Mouse (Mus musculus) thymus, adult 2 months (tissue): ENCODE results near the gene Samd8. TPM values are rescaled to one million over a fixed set of nuclear protein-coding genes. Genes with fewer than 3 reads are reported as not detected.

Experiments used
- DNase-seq: peaks from one replicate; pipeline ENCODE4 v3.0.0; 2021
- H3K27ac ChIP-seq: fragments of 200-500 bp; 2 replicates; pipeline ENCODE4 v1.5.1; 2012; ENCODE audit warnings: low read length, control low read depth; ENCODE audit not compliant: control insufficient read depth, insufficient read depth
- H3K27me3 ChIP-seq: fragments of 200-500 bp; 2 replicates; pipeline ENCODE4 v1.6.1; 2012; ENCODE audit warnings: mild to moderate bottlenecking, low read length, moderate library complexity, mixed read lengths; ENCODE audit not compliant: control insufficient read depth, insufficient read depth
- H3K36me3 ChIP-seq: fragments of 200-500 bp; 2 replicates; pipeline ENCODE4 v1.6.1; 2012; ENCODE audit warnings: mild to moderate bottlenecking, low read length, moderate library complexity; ENCODE audit not compliant: control insufficient read depth, insufficient read depth
- H3K4me1 ChIP-seq: fragments of 200-500 bp; replicated peaks from 2 replicates; pipeline ENCODE4 v1.6.1; 2012; ENCODE audit warnings: low read length; ENCODE audit not compliant: control insufficient read depth, insufficient read depth
- H3K4me3 ChIP-seq: fragments of 200-500 bp; 2 replicates; pipeline ENCODE4 v1.5.1; 2012; ENCODE audit warnings: mild to moderate bottlenecking, low read length, control low read depth, moderate library complexity; ENCODE audit not compliant: control insufficient read depth, insufficient read depth
- CTCF ChIP-seq: fragments of 200-500 bp; IDR thresholded peaks from 2 replicates; pipeline ENCODE4 v1.5.1; 2012; ENCODE audit warnings: mild to moderate bottlenecking, control low read depth, low read length, moderate library complexity, borderline replicate concordance; ENCODE audit not compliant: control insufficient read depth, poor library complexity, insufficient read depth; ENCODE audit errors: extremely low read depth
- POLR2A ChIP-seq: fragments of 200-500 bp; IDR thresholded peaks from 2 replicates; pipeline ENCODE4 v1.6.1; 2012; ENCODE audit warnings: mild to moderate bottlenecking, low read length, control low read depth, moderate library complexity; ENCODE audit not compliant: control insufficient read depth, poor library complexity, insufficient read depth; ENCODE audit errors: extremely low read depth
- WGBS: fragments of 180-500 bp; shearing (Covaris S2); methylation state at CpG from one replicate; pipeline ENCODE4 v1.1.7; 2018; 5-methylcytosine and 5-hydroxymethylcytosine counted together
- polyA plus RNA-seq: library from polyadenylated mRNA; depleted of rRNA; stranded (reverse); fragments of >200 nt; gene quantifications from 2 replicates; pipeline ENCODE4 v1.2.3, GENCODE M21; 2012

Gene Samd8
- polyA plus RNA-seq, 1 experiment, result 12.1 TPM

DNA sequence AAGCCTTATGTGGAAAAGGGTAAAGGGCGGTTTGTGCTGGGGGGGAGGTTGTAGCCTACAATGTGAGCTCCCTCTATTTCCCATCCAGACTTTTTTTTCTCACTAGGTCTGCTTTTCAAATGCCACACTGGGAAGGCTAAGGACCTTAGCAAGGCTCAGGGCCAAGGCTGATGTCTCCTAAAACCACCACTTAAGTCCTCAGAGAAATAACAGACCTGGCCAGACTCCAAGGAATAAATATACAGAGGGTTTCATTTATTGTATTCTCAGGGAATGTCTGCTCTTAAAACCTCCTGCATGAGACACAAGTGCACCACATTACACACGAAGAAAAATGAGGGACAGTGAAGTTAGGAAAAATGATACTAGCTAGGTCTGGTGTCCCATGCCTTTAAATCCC is 39.1 kb upstream of the Samd8 start:
- Histone ChIP-seq H3K27ac (no peak overlapping the region), H3K4me1 (no peaks in the 10 kb centered on the region), H3K27me3 (no peaks in the 10 kb centered on the region), H3K36me3 (no peaks in the 10 kb centered on the region), H3K4me3 (no peak overlapping the region)
- TF ChIP-seq POLR2A (no peak), CTCF (no peak)
- DNase-seq, result no peak
- WGBS, result 88% methylated on average over 2 of the region's 2 CpGs

DNA sequence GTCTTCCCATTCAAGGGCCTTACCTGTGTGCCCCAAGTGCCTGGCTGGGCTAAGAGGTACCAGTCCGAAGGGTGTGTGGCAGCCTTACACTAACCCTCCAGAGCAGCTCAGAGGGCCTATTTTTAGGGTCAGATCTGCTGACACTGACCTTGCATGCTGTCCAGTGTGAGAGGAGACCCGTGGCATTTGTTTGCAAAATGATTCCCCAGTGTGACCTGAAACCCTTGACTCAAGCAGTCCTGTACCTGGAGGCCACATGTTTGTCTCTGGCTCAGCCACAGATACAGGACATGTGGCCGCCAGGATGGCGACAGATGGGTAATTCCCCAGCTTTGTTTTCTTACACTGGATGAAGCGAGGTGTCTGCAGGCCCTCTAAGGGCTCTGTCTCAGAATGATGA is 35.8 kb upstream of the Samd8 start, which contains the start of gene Dupd1:
Dupd1 (minus strand) TSS at position 91 of the 400 bp plus-strand sequence.
- Histone ChIP-seq H3K4me1 (no peaks in the 10 kb centered on the region), H3K36me3 (no peaks in the 10 kb centered on the region), H3K27ac (no peak within 1 kb of the TSS), H3K4me3 (no peak within 1 kb of the TSS), H3K27me3 (no peaks in the 10 kb centered on the region)
- no peak for DNase-seq
- 90% methylated on average over 5 of the region's 5 CpGs for WGBS
- no peak for TF ChIP-seq CTCF
- no peak for TF ChIP-seq POLR2A

DNA sequence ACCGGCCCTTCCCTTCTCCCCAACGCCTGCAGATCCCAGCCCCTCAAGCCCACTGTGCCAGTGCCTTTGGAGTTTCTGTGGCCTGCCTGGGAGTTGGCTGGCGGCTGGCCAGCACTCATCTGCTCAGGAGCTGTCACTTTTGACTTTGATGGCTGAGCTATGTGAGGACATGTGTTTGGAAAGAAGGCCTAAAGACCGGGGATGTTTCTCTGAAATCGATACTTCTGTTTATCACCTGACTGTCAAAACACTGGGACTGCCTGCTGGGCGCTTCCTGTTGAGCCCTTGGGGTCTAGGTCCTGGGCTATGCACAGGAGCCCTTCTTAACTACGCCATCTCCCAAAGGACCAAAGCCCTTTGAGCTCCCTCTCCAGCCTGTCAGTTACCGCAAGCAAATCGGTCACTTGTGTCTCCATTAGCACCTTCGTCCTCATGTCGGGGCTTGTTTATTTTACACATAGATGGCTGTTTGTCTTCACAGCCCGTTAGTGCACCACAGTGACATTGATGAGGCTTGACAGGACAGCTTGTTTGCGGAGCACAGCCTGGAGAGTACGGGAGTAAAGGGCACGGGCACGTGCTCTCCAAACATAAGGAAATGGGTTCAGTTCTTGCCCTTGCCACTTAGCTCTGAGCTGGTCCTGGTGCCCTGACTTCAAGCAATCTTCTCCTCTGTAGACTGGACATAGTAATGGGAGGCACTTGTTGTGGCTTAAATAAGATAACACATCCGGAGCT is 30.5 kb upstream of the Samd8 start:
- Histone ChIP-seq H3K4me1 (no peaks in the 10 kb centered on the region), H3K36me3 (no peaks in the 10 kb centered on the region), H3K4me3 (no peak overlapping the region), H3K27me3 (no peaks in the 10 kb centered on the region), H3K27ac (no peak overlapping the region)
- TF ChIP-seq POLR2A, result no peak
- TF ChIP-seq CTCF, result no peak
- WGBS, result 92% methylated on average over 17 of the region's 17 CpGs
- no peak for DNase-seq

- WGBS, result 89% methylated on average over 4 of the region's 4 CpGs
- no peaks in the 10 kb centered on the region for H3K4me1 ChIP-seq
- TF ChIP-seq CTCF (no peak), POLR2A (no peak)
- H3K27ac ChIP-seq, result no peak overlapping the region
- H3K27me3 ChIP-seq, result no peaks in the 10 kb centered on the region
- H3K36me3 ChIP-seq, result no peaks in the 10 kb centered on the region
- DNase-seq, result no peak
- no peak overlapping the region for H3K4me3 ChIP-seq
Observed at GRCm38 (mm10) chr14:21720430-21721205, 29.7 kb upstream of the Samd8 start.

GRCm38 (mm10) chr14:21722021-21722698 is 28.2 kb upstream of the Samd8 start:
- DNase-seq, result no peak
- over 99% methylated on average over 8 of the region's 8 CpGs for WGBS

GRCm38 (mm10) chr14:21729031-21729732 is 21.1 kb upstream of the Samd8 start:
- H3K27ac ChIP-seq, result no peak overlapping the region
- DNase-seq, result no peak
- H3K4me3 ChIP-seq, result no peak overlapping the region
- no peaks in the 10 kb centered on the region for H3K4me1 ChIP-seq
- no peaks in the 10 kb centered on the region for H3K36me3 ChIP-seq
- TF ChIP-seq POLR2A (no peak), CTCF (no peak)
- H3K27me3 ChIP-seq, result no peaks in the 10 kb centered on the region
- WGBS, result 92% methylated on average over 6 of the region's 6 CpGs

More at GRCm38 (mm10) chr14:21722021-21722698, 28.2 kb upstream of the Samd8 start:
- H3K36me3 ChIP-seq, result no peaks in the 10 kb centered on the region
- no peaks in the 10 kb centered on the region for H3K4me1 ChIP-seq
- H3K27ac ChIP-seq, result no peak overlapping the region
- TF ChIP-seq POLR2A (no peak), CTCF (no peak)
- H3K27me3 ChIP-seq, result no peaks in the 10 kb centered on the region
- no peak overlapping the region for H3K4me3 ChIP-seq
